Mouse (Mus musculus) inflammation-experienced regulatory T-cells, adult 6 months (primary cell): ENCODE measurements around the gene Ccpg1. TPM values are rescaled to one million over a fixed set of nuclear protein-coding genes. Genes with fewer than 3 reads are reported as not detected.

Source experiments
- ATAC-seq: one replicate; pipeline ENCODE4 v1.8.0; 2017
- polyA plus RNA-seq, 3 experiments: library from polyadenylated mRNA; unstranded; fragments of 100-300 nt; shearing (Covaris generic); gene quantifications; one replicate each; pipeline ENCODE4 v1.2.1; 2017

Ccpg1 gene
- 10 to 100 TPM; 71.4 to 95.7 (median 89.4) TPM for polyA plus RNA-seq

DNA sequence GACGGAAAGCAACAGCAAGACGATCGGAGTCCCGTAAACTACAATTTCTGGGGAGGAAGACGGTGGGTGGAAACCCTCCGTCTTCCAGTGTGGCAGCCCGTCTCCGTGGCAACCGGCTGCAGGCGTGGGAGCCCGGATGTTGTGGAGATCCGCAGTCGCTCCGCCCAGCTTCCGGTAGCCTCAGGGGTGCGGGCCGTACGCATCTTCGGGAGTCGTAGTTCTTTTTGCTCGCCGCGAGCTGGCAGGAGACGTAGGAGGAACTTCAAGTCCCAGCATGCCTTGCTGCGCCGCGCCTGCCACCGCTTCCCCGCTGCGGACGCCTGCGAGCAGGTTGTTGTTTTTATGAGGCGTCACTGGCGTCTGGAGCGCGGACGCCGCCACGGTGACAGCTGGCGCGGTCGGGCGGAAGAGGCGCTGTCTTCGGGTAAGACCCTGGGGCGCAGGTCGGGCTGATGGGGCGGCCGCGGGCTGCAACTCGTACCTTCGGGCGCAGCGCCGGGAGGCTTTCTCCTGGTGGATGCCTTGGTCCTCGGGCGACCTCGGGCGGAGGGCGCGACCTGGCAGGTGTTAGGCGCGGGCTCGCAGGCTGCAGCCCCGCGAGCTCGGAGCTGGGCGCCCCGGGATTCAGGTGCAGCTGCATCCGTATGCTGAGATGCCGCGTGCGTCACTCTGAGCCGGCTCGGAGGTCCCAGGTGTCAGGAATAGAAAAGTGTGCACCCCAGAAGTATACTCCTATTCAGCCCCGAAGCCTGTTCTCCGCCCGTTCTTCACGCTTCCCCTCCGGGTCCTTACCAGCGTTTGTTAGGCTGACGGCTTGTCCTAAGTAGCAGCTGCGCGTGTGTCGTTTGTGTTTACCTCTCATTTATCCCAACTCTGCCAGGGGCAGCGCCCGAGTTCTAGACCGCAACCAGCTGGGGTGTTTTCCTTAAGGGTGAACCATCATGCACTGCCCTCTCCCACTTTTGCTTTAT is at the start of gene Ccpg1, which contains the start of gene Ccpg1os:
Gene Ccpg1, plus strand, starts transcription at position 180 of the 971 bp plus-strand sequence.
Gene Ccpg1os, minus strand, starts transcription at position 133 of the 971 bp plus-strand sequence.
- peak; percentile 95 for ATAC-seq

- ATAC-seq, result no peak
Observed at GRCm38 (mm10) chr9:72936301-72936700, 48.9 kb upstream of the Ccpg1 start.

DNA sequence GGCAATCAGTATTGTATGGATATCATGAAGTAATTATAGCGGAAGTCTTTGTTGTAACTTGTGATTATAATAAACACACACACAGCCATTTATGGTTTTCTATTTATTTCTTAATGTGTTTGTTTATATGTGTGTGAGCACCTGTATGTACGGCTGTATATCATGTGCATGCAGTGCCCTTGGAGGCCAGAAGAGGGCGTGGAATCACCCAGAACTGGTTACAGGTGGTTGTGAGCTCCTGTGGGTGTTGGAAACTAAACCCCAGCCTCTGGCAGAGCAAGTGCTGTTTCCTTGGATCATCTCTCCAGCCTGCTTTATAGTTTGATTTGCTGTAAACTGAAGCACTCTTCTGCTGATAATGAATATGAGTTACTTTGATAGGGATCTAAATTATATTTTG is 41.8 kb upstream of the Ccpg1 start:
- ATAC-seq, result no peak

GRCm38 (mm10) chr9:72944286-72944685 is 40.9 kb upstream of the Ccpg1 start:
- no peak for ATAC-seq

GRCm38 (mm10) chr9:72947010-72947409 is 38.2 kb upstream of the Ccpg1 start:
- no peak for ATAC-seq

- no peak for ATAC-seq
Observed at GRCm38 (mm10) chr9:72949572-72949971, 35.7 kb upstream of the Ccpg1 start.

GRCm38 (mm10) chr9:72954746-72955145 is 30.5 kb upstream of the Ccpg1 start:
- no peak for ATAC-seq

GRCm38 (mm10) chr9:72955546-72955945 is 29.7 kb upstream of the Ccpg1 start:
- peak; percentile 41 for ATAC-seq

- ATAC-seq, result peak; percentile 78
Observed at GRCm38 (mm10) chr9:72958521-72959450, 26.4 kb upstream of the Ccpg1 start, which contains the start of the genes Dyx1c1 and Gm44503. Dyx1c1 (plus strand) TSS chr9:72958785. Gm44503 (plus strand) TSS chr9:72958852.

DNA sequence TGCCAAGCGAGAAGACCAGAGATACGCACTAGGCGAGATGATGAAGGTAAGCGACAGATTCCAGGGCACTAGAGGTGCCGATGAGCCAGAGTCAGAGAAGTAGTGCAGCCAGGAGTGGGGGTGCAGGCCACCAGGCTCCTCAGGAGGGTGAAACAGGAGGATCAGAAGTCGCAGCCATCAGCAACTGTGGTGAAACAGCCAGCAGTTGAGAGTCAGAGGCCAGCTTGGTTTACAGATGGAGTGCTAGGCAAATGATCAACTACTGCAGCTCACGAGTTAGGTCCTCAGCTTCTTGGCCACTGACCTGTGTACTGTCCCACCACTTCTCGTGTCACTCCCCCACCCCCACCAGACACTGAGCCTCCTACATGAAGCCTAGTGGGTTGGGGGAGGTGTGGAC is 23.9 kb upstream of the Ccpg1 start:
- no peak for ATAC-seq

- ATAC-seq, result peak; percentile 69
Observed at GRCm38 (mm10) chr9:72961959-72962358, 23.3 kb upstream of the Ccpg1 start.

DNA sequence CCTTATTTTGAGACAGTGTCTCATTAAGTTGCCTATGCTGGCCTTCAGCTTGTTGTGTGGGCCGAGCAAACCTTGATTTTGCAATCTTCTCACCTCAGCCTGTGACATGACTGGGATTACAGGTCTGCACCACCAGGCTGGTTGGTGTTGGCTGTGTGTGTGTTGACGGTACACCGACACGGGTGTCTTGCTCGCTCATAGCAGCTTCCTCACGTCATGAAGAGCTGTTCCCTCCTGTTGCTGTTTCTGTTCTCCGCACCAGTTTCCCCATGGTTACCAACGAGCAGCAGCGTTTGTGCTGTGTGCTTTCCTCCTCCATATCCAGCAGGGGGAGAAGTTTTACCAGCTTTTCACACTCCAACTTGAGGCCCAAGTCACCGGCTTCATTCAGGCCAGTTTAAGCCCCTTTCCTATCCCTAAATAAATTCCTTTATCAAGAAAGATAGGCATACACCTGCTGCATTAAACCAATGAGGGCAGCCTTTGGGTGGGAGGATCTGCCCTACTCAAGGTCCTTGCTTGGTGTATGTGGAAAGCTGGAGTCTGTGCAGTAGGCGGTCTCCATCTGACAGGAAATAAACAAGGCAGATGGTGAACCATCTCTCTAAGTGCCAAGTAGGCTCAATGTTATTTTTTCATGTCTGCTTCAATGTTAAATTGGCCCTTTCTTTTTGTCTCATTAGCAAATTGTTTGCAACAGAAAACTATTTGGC is 16.7 kb upstream of the Ccpg1 start:
- ATAC-seq, result peak; percentile 60

- ATAC-seq, result peak; percentile 94
Observed at GRCm38 (mm10) chr9:72969874-72970273, 15.4 kb upstream of the Ccpg1 start.

DNA sequence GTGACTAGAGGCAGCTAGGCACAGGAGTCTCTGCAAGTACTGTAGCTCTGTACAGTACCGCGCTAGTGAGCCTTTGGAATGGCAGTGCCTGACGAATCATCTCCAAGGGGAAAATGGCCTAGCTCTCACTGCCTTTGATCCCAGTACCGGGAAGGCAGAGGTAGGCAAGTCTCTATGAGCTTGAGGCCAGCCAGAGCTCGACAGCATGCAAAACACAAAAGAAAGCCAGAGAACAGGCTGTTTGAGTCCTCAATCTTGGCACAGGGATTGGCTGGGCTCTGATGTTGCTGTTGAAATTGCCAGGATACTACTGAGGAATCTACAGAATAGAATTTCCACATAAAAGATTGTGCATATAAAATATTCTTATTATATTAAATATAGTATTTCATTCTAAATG is 12.8 kb upstream of the Ccpg1 start:
- ATAC-seq, result no peak

DNA sequence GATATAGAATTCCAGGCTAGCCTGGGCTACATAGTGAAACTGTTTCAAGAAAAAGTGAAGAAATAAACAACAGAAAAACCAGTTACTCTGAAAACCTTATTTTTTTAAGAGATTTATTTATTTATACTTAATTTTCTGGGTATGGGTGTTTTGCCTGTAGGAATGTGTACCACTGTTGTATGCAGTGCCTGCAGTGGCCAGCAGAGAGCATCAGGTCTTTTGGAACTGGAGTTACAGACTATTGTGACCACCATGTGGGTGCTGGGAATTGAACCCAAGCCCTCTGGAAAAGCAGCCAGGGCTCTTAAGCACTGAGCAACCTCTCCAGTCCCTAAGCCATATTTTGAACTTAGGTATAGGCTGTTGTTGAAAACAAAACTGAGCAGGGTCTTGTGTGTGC is 12.2 kb upstream of the Ccpg1 start:
- ATAC-seq, result no peak

DNA sequence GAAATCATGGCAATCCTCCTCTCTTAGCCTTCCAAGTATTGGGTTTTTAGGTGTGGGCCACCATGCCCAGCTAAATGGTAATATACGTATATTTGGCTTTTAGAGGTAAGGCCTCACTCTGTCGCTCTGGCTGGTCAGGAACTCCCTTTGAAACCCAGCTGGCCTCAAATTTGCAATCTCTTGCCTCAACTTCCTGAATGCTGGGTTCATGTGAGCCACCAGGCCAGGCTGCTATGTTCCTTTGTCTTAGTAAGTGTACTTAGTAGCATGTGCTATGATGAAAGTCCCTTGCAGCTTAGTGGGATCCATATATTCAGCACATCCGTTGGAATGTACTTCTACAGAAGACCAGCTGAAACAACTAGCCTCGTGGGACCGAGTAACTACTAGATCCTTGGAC is 10.5 kb upstream of the Ccpg1 start:
- ATAC-seq, result no peak

- no peak for ATAC-seq
Observed at GRCm38 (mm10) chr9:72975242-72975641, 10.0 kb upstream of the Ccpg1 start.

DNA sequence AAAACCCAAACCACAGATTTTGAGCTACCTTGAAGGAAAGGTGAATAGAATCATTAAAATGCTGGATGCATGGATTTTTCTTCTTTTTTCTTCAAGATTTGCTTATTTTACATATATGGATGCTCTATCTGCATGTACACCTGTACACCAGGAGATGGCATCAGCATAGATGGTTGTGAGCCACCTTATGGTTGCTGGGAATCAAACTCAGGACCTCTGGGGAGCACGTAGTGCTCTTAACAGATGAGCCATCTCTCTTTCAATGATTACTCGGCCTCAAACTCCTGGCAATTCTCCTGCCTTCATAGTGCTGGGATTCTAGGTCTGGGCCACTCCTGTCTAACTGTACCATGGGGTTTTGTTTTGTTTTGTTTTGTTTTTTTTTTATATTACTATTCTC is 2.2 kb upstream of the Ccpg1 start:
- ATAC-seq, result no peak

DNA sequence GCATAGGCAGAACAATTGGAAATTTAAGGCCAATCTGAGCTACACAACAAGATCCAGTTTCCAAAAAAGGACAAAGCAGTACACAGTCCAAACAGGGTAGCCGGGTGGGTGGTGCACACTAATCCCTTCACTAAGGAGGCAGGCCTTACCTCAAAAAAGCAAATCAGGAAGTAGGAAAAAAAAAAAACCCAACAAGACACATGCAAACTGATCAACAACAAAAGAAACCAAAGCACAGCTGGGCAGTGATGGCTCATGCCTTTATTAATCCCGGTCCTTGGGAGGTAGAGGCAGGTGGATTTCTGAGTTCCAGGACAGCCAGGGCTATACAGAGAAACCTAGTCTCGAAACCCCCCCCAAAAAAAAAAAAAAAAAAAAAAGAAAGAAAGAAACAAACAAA is 2.5 kb downstream of the Ccpg1 start:
- no peak for ATAC-seq

GRCm38 (mm10) chr9:72988706-72989105 is 3.5 kb downstream of the Ccpg1 start:
- ATAC-seq, result no peak

GRCm38 (mm10) chr9:72991420-72991819 is 6.2 kb downstream of the Ccpg1 start:
- ATAC-seq, result no peak

DNA sequence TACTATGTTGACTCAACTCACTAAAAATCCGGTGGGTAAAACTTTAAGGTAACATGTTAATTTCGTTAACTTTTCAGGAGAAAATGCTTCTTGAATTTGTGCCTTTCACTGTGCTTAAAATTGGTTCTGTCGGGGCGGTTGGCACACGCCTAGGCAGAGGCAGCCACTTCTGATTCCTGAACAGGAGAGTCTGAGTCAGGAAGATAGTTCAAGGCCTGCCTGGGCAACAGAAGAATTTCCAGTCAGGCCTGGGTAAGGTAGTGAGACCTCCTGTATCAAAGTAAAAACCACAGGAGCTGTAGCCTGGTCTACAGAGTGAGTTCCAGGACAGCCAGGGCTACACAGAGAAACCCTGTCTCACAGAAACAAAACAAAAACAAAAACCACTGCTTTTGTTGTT is 7.3 kb downstream of the Ccpg1 start:
- no peak for ATAC-seq
